Mouse (Mus musculus) midbrain, postnatal 0 days (tissue): ENCODE measurements around the gene Mroh9. TPM values are rescaled to one million over a fixed set of nuclear protein-coding genes. Genes with fewer than 3 reads are reported as not detected.

Experiments used
- ATAC-seq: fragments of 200-750 bp; cut with Nextera tagmentation; 2 replicates; pipeline ENCODE4 v1.8.0; 2017; ENCODE audit warnings: moderate number of reproducible peaks, mild to moderate bottlenecking, moderate TSS enrichment, moderate library complexity; ENCODE audit not compliant: low FRiP score
- DNase-seq: peaks from one replicate; pipeline ENCODE4 v3.0.0-alpha.2; 2015; ENCODE audit warnings: low spot score
- H3K27ac ChIP-seq: fragments of 300-500 bp; sonication (generic); 2 replicates; pipeline ENCODE4 v1.5.1; 2014; ENCODE audit warnings: low read depth, mild to moderate bottlenecking, low read length, mixed read lengths
- H3K27me3 ChIP-seq: fragments of 300-500 bp; sonication (generic); 2 replicates; pipeline ENCODE4 v1.6.1; 2014; ENCODE audit warnings: low read length, control low read depth, mixed read lengths; ENCODE audit not compliant: insufficient read depth
- H3K36me3 ChIP-seq: fragments of 300-500 bp; sonication (generic); 2 replicates; pipeline ENCODE4 v1.6.1; 2014; ENCODE audit warnings: low read length, control low read depth, mixed read lengths; ENCODE audit not compliant: insufficient read depth
- H3K4me1 ChIP-seq: fragments of 300-500 bp; sonication (generic); 2 replicates; pipeline ENCODE4 v1.6.1; 2014; ENCODE audit warnings: mild to moderate bottlenecking, control low read depth, antibody characterized with exemption, low read length, mixed read lengths; ENCODE audit not compliant: insufficient read depth
- H3K4me2 ChIP-seq: fragments of 300-500 bp; sonication (generic); 2 replicates; pipeline ENCODE4 v1.6.1; 2014; ENCODE audit warnings: low read depth, mild to moderate bottlenecking, low read length, mixed read lengths; ENCODE audit not compliant: poor library complexity, severe bottlenecking
- H3K4me3 ChIP-seq: fragments of 300-500 bp; sonication (generic); 2 replicates; pipeline ENCODE4 v1.5.1; 2014; ENCODE audit warnings: low read depth, mild to moderate bottlenecking, low read length, moderate library complexity
- H3K9ac ChIP-seq: fragments of 300-500 bp; sonication (generic); replicated peaks from 2 replicates; pipeline ENCODE4 v1.6.1; 2014; ENCODE audit warnings: mild to moderate bottlenecking, low read length, moderate library complexity, mixed read lengths; ENCODE audit not compliant: poor library complexity, severe bottlenecking
- H3K9me3 ChIP-seq: fragments of 300-500 bp; sonication (generic); 2 replicates; pipeline ENCODE4 v1.6.1; 2016; ENCODE audit warnings: low read length, control low read depth
- CTCF ChIP-seq: IDR thresholded peaks from 2 replicates; pipeline ENCODE4 v1.5.1; 2016; ENCODE audit warnings: antibody characterized with exemption, mild to moderate bottlenecking
- WGBS: fragments of 180-500 bp; shearing (Covaris S2); extraction: QIAGEN DNeasy Blood & Tissue Kit; methylation state at CpG from one replicate; pipeline ENCODE4 v1.1.7; 2014; 5-methylcytosine and 5-hydroxymethylcytosine counted together
- polyA plus RNA-seq: library from polyadenylated mRNA; unstranded; fragments of >200 nt; fragmentation: Nextera tagmentation; extraction: Ambion mirVana; gene quantifications from 2 replicates; pipeline ENCODE4 v1.2.1, GENCODE M21; 2015
- total RNA-seq: library from RNA; depleted of rRNA; stranded (reverse); fragments of >200 nt; gene quantifications from 2 replicates; pipeline ENCODE4 v1.2.3, GENCODE M21; 2014; rRNA removed

Gene Mroh9
- total RNA-seq = not detected in 2 replicates
- polyA plus RNA-seq = not detected in 2 replicates

DNA sequence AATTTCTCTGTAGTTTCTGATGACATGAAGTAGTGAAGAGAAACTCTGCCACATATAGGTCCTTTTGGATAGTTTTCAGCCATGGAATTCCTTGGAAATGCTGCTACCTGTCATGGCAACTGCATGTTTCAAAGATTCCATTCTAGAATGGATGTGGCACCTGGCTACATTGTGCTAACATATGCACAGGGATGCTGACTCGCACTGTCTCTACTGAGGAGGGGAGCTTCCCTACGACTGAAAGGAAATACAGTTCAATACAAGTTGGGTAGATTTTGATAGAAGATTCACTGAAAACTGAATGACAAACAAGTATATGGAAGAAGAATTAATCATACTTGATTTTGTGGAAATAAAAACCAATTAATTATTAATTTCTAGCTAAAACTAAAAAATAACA lies at the start of gene Mroh9:
Gene Mroh9, minus strand, starts transcription at position 101 of the 400 bp plus-strand sequence.
- Histone ChIP-seq H3K9me3 (no peaks in the 10 kb centered on the region), H3K36me3 (no peaks in the 10 kb centered on the region), H3K27ac (no peak within 1 kb of the TSS), H3K4me2 (no peak within 1 kb of the TSS), H3K4me1 (no peaks in the 10 kb centered on the region), H3K4me3 (no peak within 1 kb of the TSS), H3K27me3 (no peaks in the 10 kb centered on the region), H3K9ac (no peak within 1 kb of the TSS)
- ATAC-seq (no peak), DNase-seq (no peak)
- 89% methylated on average over 2 of the region's 2 CpGs for WGBS
- no peak for TF ChIP-seq CTCF

GRCm38 (mm10) chr1:163129976-163130375 lies 44.5 kb upstream of the Mroh9 start:
- Histone ChIP-seq H3K9ac (no peak overlapping the region), H3K9me3 (no peaks in the 10 kb centered on the region), H3K4me3 (no peak overlapping the region), H3K4me2 (no peak overlapping the region), H3K4me1 (no peaks in the 10 kb centered on the region), H3K27me3 (no peaks in the 10 kb centered on the region), H3K36me3 (no peaks in the 10 kb centered on the region), H3K27ac (no peak overlapping the region)
- TF ChIP-seq CTCF = no peak
- DNase-seq (no peak), ATAC-seq (no peak)
- WGBS = 76% methylated on average over 3 of the region's 3 CpGs

GRCm38 (mm10) chr1:163129129-163129900 lies 43.8 kb upstream of the Mroh9 start:
- 68% methylated on average over 9 of the region's 9 CpGs for WGBS
- H3K4me1 ChIP-seq = no peaks in the 10 kb centered on the region
- H3K27ac ChIP-seq = no peak overlapping the region
- H3K9me3 ChIP-seq = no peaks in the 10 kb centered on the region
- H3K36me3 ChIP-seq = no peaks in the 10 kb centered on the region
- ATAC-seq (no peak), DNase-seq (peak; percentile 0)
- H3K4me3 ChIP-seq = no peak overlapping the region
- H3K9ac ChIP-seq = no peak overlapping the region
- no peaks in the 10 kb centered on the region for H3K27me3 ChIP-seq
- H3K4me2 ChIP-seq = no peak overlapping the region
- TF ChIP-seq CTCF = no peak

- DNase-seq (no peak), ATAC-seq (peak; percentile 38; the same call in 1 of the 2 replicates)
- 78% methylated on average over 7 of the region's 7 CpGs for WGBS
Measured at GRCm38 (mm10) chr1:163126175-163126881, 40.9 kb upstream of the Mroh9 start.

DNA sequence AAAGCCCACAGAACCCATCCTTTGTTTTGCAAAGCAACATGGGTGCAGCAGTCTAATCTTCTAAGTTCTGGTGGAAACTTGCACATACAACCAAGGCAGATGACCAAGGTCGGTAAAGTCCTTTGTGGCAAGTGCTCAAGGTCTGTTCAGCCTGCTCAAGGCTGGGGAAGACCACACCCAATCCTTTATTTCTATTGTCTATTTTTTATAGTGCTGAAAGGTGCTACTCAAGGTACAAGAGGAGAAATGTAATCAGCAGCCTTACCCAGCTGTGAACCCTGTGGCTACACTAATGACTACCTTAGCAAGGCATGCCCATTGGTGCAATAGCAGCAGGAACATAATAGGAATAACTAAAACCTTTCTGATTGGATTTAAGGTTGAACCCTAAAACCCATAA lies 36.9 kb upstream of the Mroh9 start:
- no peaks in the 10 kb centered on the region for H3K9me3 ChIP-seq
- H3K4me1 ChIP-seq = no peaks in the 10 kb centered on the region
- no peak overlapping the region for H3K4me3 ChIP-seq
- H3K9ac ChIP-seq = no peak overlapping the region
- DNase-seq = no peak
- H3K36me3 ChIP-seq = no peaks in the 10 kb centered on the region
- no peak overlapping the region for H3K27ac ChIP-seq
- TF ChIP-seq CTCF = no peak
- H3K27me3 ChIP-seq = no peaks in the 10 kb centered on the region
- H3K4me2 ChIP-seq = no peak overlapping the region
- ATAC-seq = no peak
- 90% methylated on average over 1 of the region's 1 CpGs for WGBS

More at GRCm38 (mm10) chr1:163126175-163126881, 40.9 kb upstream of the Mroh9 start:
- no peaks in the 10 kb centered on the region for H3K9me3 ChIP-seq
- no peaks in the 10 kb centered on the region for H3K4me1 ChIP-seq
- H3K9ac ChIP-seq = no peak overlapping the region
- H3K4me2 ChIP-seq = no peak overlapping the region
- no peak overlapping the region for H3K27ac ChIP-seq
- no peak overlapping the region for H3K4me3 ChIP-seq
- no peak for TF ChIP-seq CTCF
- no peaks in the 10 kb centered on the region for H3K27me3 ChIP-seq
- no peaks in the 10 kb centered on the region for H3K36me3 ChIP-seq
